Mouse (Mus musculus) frontal cortex, postnatal 25 days (tissue): ENCODE measurements around the gene R3hdm1.
A peak's percentile ranks its signal among the peaks of the same experiment; 100 is the strongest.

Source experiments
- DNase-seq, 2 experiments: peaks; one replicate each; pipeline ENCODE4 v3.0.0; 2022; ENCODE audit warnings: low spot score in 2 of 2

The R3hdm1 gene

GRCm38 (mm10) chr1:128102641-128103461, at the start of gene R3hdm1, which contains the start of gene Zranb3:
Gene R3hdm1 (plus strand): TSS chr1:128103301.
Gene Zranb3 (minus strand): TSS chr1:128103047.
- DNase-seq = peak; percentile 81 to 96

- no peak for DNase-seq
These were observed 45.8 kb upstream of the R3hdm1 start for GRCm38 (mm10) chr1:128057269-128057668.

- no peak for DNase-seq
These were observed 44.5 kb upstream of the R3hdm1 start for GRCm38 (mm10) chr1:128058625-128059024.

GRCm38 (mm10) chr1:128060655-128061344, 42.3 kb upstream of the R3hdm1 start:
- no peak for DNase-seq

- no peak for DNase-seq
These were observed 41.7 kb upstream of the R3hdm1 start for GRCm38 (mm10) chr1:128061401-128061800.

GRCm38 (mm10) chr1:128062167-128062566, 40.9 kb upstream of the R3hdm1 start:
- DNase-seq = no peak

- no peak for DNase-seq
These were observed 38.4 kb upstream of the R3hdm1 start for GRCm38 (mm10) chr1:128064716-128065115.

GRCm38 (mm10) chr1:128068945-128069397, 34.1 kb upstream of the R3hdm1 start:
- DNase-seq = no peak

GRCm38 (mm10) chr1:128070003-128070402, 33.1 kb upstream of the R3hdm1 start:
- no peak for DNase-seq

GRCm38 (mm10) chr1:128073051-128073450, 30.1 kb upstream of the R3hdm1 start:
- DNase-seq = no peak

GRCm38 (mm10) chr1:128076791-128077479, 26.2 kb upstream of the R3hdm1 start:
- DNase-seq = no peak

- no peak for DNase-seq
These were observed 25.3 kb upstream of the R3hdm1 start for GRCm38 (mm10) chr1:128077788-128078187.

GRCm38 (mm10) chr1:128078646-128079045, 24.5 kb upstream of the R3hdm1 start:
- no peak for DNase-seq

GRCm38 (mm10) chr1:128080936-128081696, 22.0 kb upstream of the R3hdm1 start:
- no peak for DNase-seq

- no peak for DNase-seq
These were observed 21.2 kb upstream of the R3hdm1 start for GRCm38 (mm10) chr1:128081873-128082272.

GRCm38 (mm10) chr1:128082800-128083199, 20.3 kb upstream of the R3hdm1 start:
- no peak for DNase-seq

- DNase-seq = no peak
These were observed 8.4 kb upstream of the R3hdm1 start for GRCm38 (mm10) chr1:128094686-128095085.

GRCm38 (mm10) chr1:128098309-128098708, 4.8 kb upstream of the R3hdm1 start:
- DNase-seq = no peak

GRCm38 (mm10) chr1:128102251-128102640, 855 bp upstream of the R3hdm1 start:
- DNase-seq = peak in 1 of 2 experiments; percentile 51

- DNase-seq = peak in 1 of 2 experiments; percentile 22
These were observed 503 bp downstream of the R3hdm1 start for GRCm38 (mm10) chr1:128103520-128104088.
